Mouse (Mus musculus) heart, adult 2 months (tissue): ENCODE data around the gene Cdh5.

Source experiments
- CTCF ChIP-seq: fragments of 200-600 bp; IDR thresholded peaks from 2 replicates; pipeline ENCODE4 v1.8.1; 2022; ENCODE audit warnings: antibody characterized with exemption, mild to moderate bottlenecking, moderate library complexity
- POLR2A ChIP-seq: fragments of 200-500 bp; IDR thresholded peaks from 2 replicates; pipeline ENCODE4 v1.6.1; 2011; ENCODE audit warnings: mild to moderate bottlenecking, low read depth, low read length, control low read depth; ENCODE audit not compliant: insufficient read depth

GRCm38 (mm10) chr8:104175848-104176527, 74.6 kb downstream of the Cdh5 start:
- no peak for TF ChIP-seq POLR2A
- TF ChIP-seq CTCF: no peak
